Mouse (Mus musculus) G1E (cell line): ENCODE measurements around the gene Samm50.

Experiments
- CTCF ChIP-seq: IDR thresholded peaks from 2 replicates; pipeline ENCODE4 v1.5.1; 2012; ENCODE audit warnings: low read depth, low read length, inconsistent platforms, mixed read lengths
- GATA1 ChIP-seq: IDR thresholded peaks from 2 replicates; pipeline ENCODE4 v1.6.1; 2012; ENCODE audit warnings: borderline replicate concordance, low read length, inconsistent platforms, mixed read lengths
- TAL1 ChIP-seq: conservative IDR thresholded peaks from 2 replicates; pipeline ENCODE4 v1.6.1; 2012; ENCODE audit warnings: low read depth, low read length, inconsistent platforms, mixed read lengths

DNA sequence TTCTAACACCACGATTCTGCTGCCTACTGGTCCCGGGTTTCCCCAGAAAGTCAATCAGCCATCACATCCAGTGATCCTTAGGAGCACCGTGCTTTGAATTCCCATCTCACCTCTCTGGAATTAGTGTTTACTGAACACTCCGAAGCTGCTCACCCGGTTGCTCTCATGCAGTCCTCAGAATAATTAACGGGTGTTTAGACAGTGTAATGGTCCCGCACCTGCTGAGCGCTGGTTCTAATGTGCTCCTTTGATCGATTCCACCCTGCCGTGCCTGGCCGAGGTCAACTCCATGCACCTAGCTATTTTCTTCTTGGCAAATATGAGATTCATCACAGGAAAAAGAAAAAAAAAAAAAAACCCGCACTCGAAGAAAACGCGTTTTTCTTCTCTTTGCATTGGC lies 46.5 kb downstream of the Samm50 start:
- no peak for TF ChIP-seq CTCF
- TF ChIP-seq GATA1 = no peak
- TF ChIP-seq TAL1 = no peak
